Mouse (Mus musculus) macrophage (primary cell): ENCODE results near the gene Olfr397. TPM values are rescaled to one million over a fixed set of nuclear protein-coding genes. Genes with fewer than 3 reads are reported as not detected.

Experiments used
- H3K27ac ChIP-seq: fragments of 350-480 bp; formaldehyde crosslinking; 2 replicates; pipeline ENCODE4 v1.9.0; 2021
- H3K36me3 ChIP-seq: fragments of 350-480 bp; formaldehyde crosslinking; 2 replicates; pipeline ENCODE4 v1.9.0; 2021; ENCODE audit errors: inconsistent target
- H3K4me3 ChIP-seq: fragments of 350-480 bp; formaldehyde crosslinking; 2 replicates; pipeline ENCODE4 v1.9.0; 2021; ENCODE audit errors: inconsistent target
- H3K79me2 ChIP-seq: fragments of 350-480 bp; formaldehyde crosslinking; 2 replicates; pipeline ENCODE4 v1.9.0; 2021; ENCODE audit errors: inconsistent target
- WGBS: methylation state at CpG from one replicate; pipeline ENCODE4 v1.1.7; 2026; ENCODE audit warnings: inconsistent platforms; ENCODE audit not compliant: missing documents; 5-methylcytosine and 5-hydroxymethylcytosine counted together
- polyA plus RNA-seq: library from polyadenylated mRNA; stranded (reverse); fragments of 250-400 nt; gene quantifications from 3 replicates; pipeline ENCODE4 v1.2.4, GENCODE M21; 2018; ENCODE audit warnings: inconsistent platforms
- total RNA-seq, 78 experiments: library from RNA; depleted of rRNA; stranded (reverse); fragments of 250-400 nt; gene quantifications; 1 replicate in 9 of 78; 2 replicates in 24 of 78; 3 replicates in 43 of 78; 4 replicates in 2 of 78; pipeline ENCODE4 v1.2.4; 2018; ENCODE audit warnings: inconsistent platforms in 56 of 78

Olfr397 gene
- not detected for total RNA-seq (2018; cell fraction: chromatin; rRNA removed)
- not detected for total RNA-seq (2018; cell fraction: cytosol; rRNA removed)
- total RNA-seq (2018; cell fraction: nucleus; rRNA removed): not detected
- not detected in 3 replicates for polyA plus RNA-seq

GRCm38 (mm10) chr11:73960517-73960916, at the start of gene Olfr397:
Gene Olfr397, plus strand, starts transcription at chr11:73960817.
- H3K36me3 ChIP-seq: no peaks in the 10 kb centered on the region
- no peak within 1 kb of the TSS for H3K27ac ChIP-seq
- no peak within 1 kb of the TSS for H3K4me3 ChIP-seq
- WGBS: 64% methylated on average over 1 of the region's 1 CpGs
- H3K79me2 ChIP-seq: no peaks in the 10 kb centered on the region

GRCm38 (mm10) chr11:73936377-73936776, 24.2 kb upstream of the Olfr397 start, which contains the start of gene Olfr23:
Gene Olfr23, plus strand, starts transcription at chr11:73936677.
- Histone ChIP-seq H3K27ac (no peak within 1 kb of the TSS), H3K4me3 (no peak within 1 kb of the TSS), H3K79me2 (no peaks in the 10 kb centered on the region), H3K36me3 (no peaks in the 10 kb centered on the region)

GRCm38 (mm10) chr11:73990307-73990706, 29.7 kb downstream of the Olfr397 start, which contains the start of gene Olfr398:
Gene Olfr398, minus strand, starts transcription at chr11:73990407.
- Histone ChIP-seq H3K27ac (no peak within 1 kb of the TSS), H3K4me3 (no peak within 1 kb of the TSS), H3K79me2 (no peaks in the 10 kb centered on the region), H3K36me3 (no peaks in the 10 kb centered on the region)

- H3K27ac ChIP-seq: no peak overlapping the region
- no peaks in the 10 kb centered on the region for H3K36me3 ChIP-seq
- no peak overlapping the region for H3K4me3 ChIP-seq
- H3K79me2 ChIP-seq: no peaks in the 10 kb centered on the region
Observed at GRCm38 (mm10) chr11:73993115-73993514, 32.5 kb downstream of the Olfr397 start.

Other genes with a start within 250 kb of the Olfr397 start
- not detected in 3 replicates for gene Olfr389, start 180.1 kb upstream of the Olfr397 start, polyA plus RNA-seq
- gene Olfr390, start 177.9 kb upstream of the Olfr397 start, polyA plus RNA-seq: not detected in 3 replicates
- not detected in 3 replicates for gene Olfr391-ps, start 157.8 kb upstream of the Olfr397 start, polyA plus RNA-seq
- not detected in 3 replicates for gene Olfr392, start 143.8 kb upstream of the Olfr397 start, polyA plus RNA-seq
- not detected in 3 replicates for gene Olfr393, start 109.4 kb upstream of the Olfr397 start, polyA plus RNA-seq
- gene Olfr394, start 70.0 kb upstream of the Olfr397 start, polyA plus RNA-seq: not detected in 3 replicates
- not detected in 3 replicates for gene Olfr395, start 51.5 kb upstream of the Olfr397 start, polyA plus RNA-seq
- gene Olfr23, start 24.1 kb upstream of the Olfr397 start, polyA plus RNA-seq: not detected in 3 replicates
- not detected in 3 replicates for gene Olfr398, start 29.6 kb downstream of the Olfr397 start, polyA plus RNA-seq
- not detected in 3 replicates for gene Olfr139, start 95.7 kb downstream of the Olfr397 start, polyA plus RNA-seq
- not detected in 3 replicates for gene Olfr399, start 95.8 kb downstream of the Olfr397 start, polyA plus RNA-seq
- not detected in 3 replicates for gene Zfp616, start 109.1 kb downstream of the Olfr397 start, polyA plus RNA-seq
- gene Olfr401, start 152.9 kb downstream of the Olfr397 start, polyA plus RNA-seq: not detected in 3 replicates
- gene Olfr402, start 192.7 kb downstream of the Olfr397 start, polyA plus RNA-seq: not detected in 3 replicates
- gene Olfr403, start 225.4 kb downstream of the Olfr397 start, polyA plus RNA-seq: not detected in 3 replicates